Mouse (Mus musculus) midbrain, postnatal 0 days (tissue): ENCODE measurements at regions not wholly inside any gene's neighbourhood (a gene's known extent, or its start where the extent isn't known, plus 50 kb on each side); places are given as distances from the start of the nearest gene placed in this dataset.

Experiments
- ATAC-seq: fragments of 200-750 bp; cut with Nextera tagmentation; 2 replicates; pipeline ENCODE4 v1.8.0; 2017; ENCODE audit warnings: moderate number of reproducible peaks, mild to moderate bottlenecking, moderate TSS enrichment, moderate library complexity; ENCODE audit not compliant: low FRiP score
- DNase-seq: peaks from one replicate; pipeline ENCODE4 v3.0.0-alpha.2; 2015; ENCODE audit warnings: low spot score
- H3K27ac ChIP-seq: fragments of 300-500 bp; sonication (generic); 2 replicates; pipeline ENCODE4 v1.5.1; 2014; ENCODE audit warnings: low read depth, mild to moderate bottlenecking, low read length, mixed read lengths
- H3K27me3 ChIP-seq: fragments of 300-500 bp; sonication (generic); 2 replicates; pipeline ENCODE4 v1.6.1; 2014; ENCODE audit warnings: low read length, control low read depth, mixed read lengths; ENCODE audit not compliant: insufficient read depth
- H3K36me3 ChIP-seq: fragments of 300-500 bp; sonication (generic); 2 replicates; pipeline ENCODE4 v1.6.1; 2014; ENCODE audit warnings: low read length, control low read depth, mixed read lengths; ENCODE audit not compliant: insufficient read depth
- H3K4me1 ChIP-seq: fragments of 300-500 bp; sonication (generic); 2 replicates; pipeline ENCODE4 v1.6.1; 2014; ENCODE audit warnings: mild to moderate bottlenecking, control low read depth, antibody characterized with exemption, low read length, mixed read lengths; ENCODE audit not compliant: insufficient read depth
- H3K4me2 ChIP-seq: fragments of 300-500 bp; sonication (generic); 2 replicates; pipeline ENCODE4 v1.6.1; 2014; ENCODE audit warnings: low read depth, mild to moderate bottlenecking, low read length, mixed read lengths; ENCODE audit not compliant: poor library complexity, severe bottlenecking
- H3K4me3 ChIP-seq: fragments of 300-500 bp; sonication (generic); 2 replicates; pipeline ENCODE4 v1.5.1; 2014; ENCODE audit warnings: low read depth, mild to moderate bottlenecking, low read length, moderate library complexity
- H3K9ac ChIP-seq: fragments of 300-500 bp; sonication (generic); replicated peaks from 2 replicates; pipeline ENCODE4 v1.6.1; 2014; ENCODE audit warnings: mild to moderate bottlenecking, low read length, moderate library complexity, mixed read lengths; ENCODE audit not compliant: poor library complexity, severe bottlenecking
- H3K9me3 ChIP-seq: fragments of 300-500 bp; sonication (generic); 2 replicates; pipeline ENCODE4 v1.6.1; 2016; ENCODE audit warnings: low read length, control low read depth
- CTCF ChIP-seq: IDR thresholded peaks from 2 replicates; pipeline ENCODE4 v1.5.1; 2016; ENCODE audit warnings: antibody characterized with exemption, mild to moderate bottlenecking
- WGBS: fragments of 180-500 bp; shearing (Covaris S2); extraction: QIAGEN DNeasy Blood & Tissue Kit; methylation state at CpG from one replicate; pipeline ENCODE4 v1.1.7; 2014; 5-methylcytosine and 5-hydroxymethylcytosine counted together

GRCm38 (mm10) chr2:178969732-178970131 lies 472.5 kb upstream of the Cdh4 start:
- H3K4me2 ChIP-seq, result no peak overlapping the region
- no peak for ATAC-seq
- H3K9me3 ChIP-seq, result no peaks in the 10 kb centered on the region
- H3K36me3 ChIP-seq, result no peaks in the 10 kb centered on the region
- no peak for TF ChIP-seq CTCF
- H3K27me3 ChIP-seq, result no peaks in the 10 kb centered on the region
- H3K4me3 ChIP-seq, result no peak overlapping the region
- whole genome bisulfite sequencing, result 67% methylated on average over 10 of the region's 10 CpGs
- H3K4me1 ChIP-seq, result no peaks in the 10 kb centered on the region
- no peak overlapping the region for H3K27ac ChIP-seq
- DNase-seq, result no peak
- no peak overlapping the region for H3K9ac ChIP-seq

DNA sequence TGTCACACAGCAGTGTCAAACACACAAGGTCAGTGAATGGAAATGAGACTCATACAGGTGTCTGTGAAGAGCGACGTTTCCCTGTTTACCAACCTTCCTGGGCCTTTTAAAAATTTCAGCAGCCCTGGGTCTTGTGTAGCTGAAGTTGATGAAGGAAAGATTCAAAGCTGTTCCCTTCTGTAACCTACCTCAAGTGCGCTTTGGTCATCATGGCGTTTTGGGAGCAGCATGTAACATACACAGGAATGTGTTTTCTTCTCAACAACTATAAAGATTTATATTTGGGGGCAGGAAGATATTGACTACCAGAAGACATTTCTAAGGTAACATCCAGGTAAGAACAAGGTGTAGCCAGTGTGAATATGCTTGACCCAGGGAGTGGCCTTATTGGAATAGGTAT lies 466.9 kb upstream of the Cdh4 start:
- ATAC-seq (no peak), DNase-seq (no peak)
- 94% methylated on average over 4 of the region's 4 CpGs for WGBS
- Histone ChIP-seq H3K4me3 (no peak overlapping the region), H3K27ac (no peak overlapping the region), H3K27me3 (no peaks in the 10 kb centered on the region), H3K9ac (no peak overlapping the region), H3K36me3 (no peaks in the 10 kb centered on the region), H3K9me3 (no peaks in the 10 kb centered on the region), H3K4me1 (no peaks in the 10 kb centered on the region), H3K4me2 (no peak overlapping the region)
- no peak for TF ChIP-seq CTCF

DNA sequence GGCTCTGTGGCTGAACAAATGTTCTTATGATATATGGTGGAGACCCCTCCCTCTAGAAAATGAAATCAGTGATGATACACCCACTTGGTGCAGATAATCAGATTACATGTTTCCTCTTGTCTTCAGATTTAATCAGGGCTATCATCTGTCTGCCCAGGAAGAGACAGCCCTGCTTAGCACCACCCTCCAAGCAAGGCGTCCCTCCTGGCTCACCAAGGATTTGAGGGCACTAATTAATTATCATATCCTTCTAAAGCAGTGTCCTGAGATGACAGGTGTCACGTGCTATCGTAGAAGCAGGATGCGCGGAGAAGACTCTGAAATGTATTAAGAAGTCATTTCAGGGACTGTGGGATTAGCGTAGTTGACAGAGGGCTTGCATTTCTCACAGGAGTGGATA lies 466.2 kb upstream of the Cdh4 start:
- DNase-seq, result no peak
- no peak for ATAC-seq
- Histone ChIP-seq H3K4me1 (no peaks in the 10 kb centered on the region), H3K9me3 (no peaks in the 10 kb centered on the region), H3K27me3 (no peaks in the 10 kb centered on the region), H3K9ac (no peak overlapping the region), H3K4me3 (no peak overlapping the region), H3K4me2 (no peak overlapping the region), H3K36me3 (no peaks in the 10 kb centered on the region), H3K27ac (no peak overlapping the region)
- no peak for TF ChIP-seq CTCF
- WGBS, result 45% methylated on average over 6 of the region's 6 CpGs

DNA sequence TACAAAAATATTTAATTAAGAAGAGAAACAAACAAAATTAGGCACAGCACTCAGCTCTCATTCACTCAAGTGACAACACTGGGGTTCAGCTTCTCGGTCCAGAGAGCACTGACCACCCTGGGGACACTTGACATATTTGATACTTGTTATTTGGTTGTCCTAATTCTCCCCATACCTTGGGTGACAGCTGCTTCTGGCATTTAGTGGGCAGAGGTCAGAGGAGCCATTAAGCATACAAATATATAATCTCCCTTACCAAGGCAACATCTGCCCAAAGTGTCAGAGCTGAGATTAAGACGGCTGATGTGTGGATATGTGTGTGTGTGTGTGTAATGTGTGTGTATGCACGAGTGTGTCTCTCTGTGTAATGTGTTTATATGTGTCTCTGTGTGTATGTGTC lies 465.7 kb upstream of the Cdh4 start:
- no peaks in the 10 kb centered on the region for H3K27me3 ChIP-seq
- DNase-seq (no peak), ATAC-seq (no peak)
- H3K4me1 ChIP-seq, result no peaks in the 10 kb centered on the region
- H3K36me3 ChIP-seq, result no peaks in the 10 kb centered on the region
- WGBS, result 74% methylated on average over 3 of the region's 3 CpGs
- no peak overlapping the region for H3K27ac ChIP-seq
- no peak overlapping the region for H3K4me3 ChIP-seq
- H3K4me2 ChIP-seq, result no peak overlapping the region
- no peak overlapping the region for H3K9ac ChIP-seq
- H3K9me3 ChIP-seq, result no peaks in the 10 kb centered on the region
- no peak for TF ChIP-seq CTCF

DNA sequence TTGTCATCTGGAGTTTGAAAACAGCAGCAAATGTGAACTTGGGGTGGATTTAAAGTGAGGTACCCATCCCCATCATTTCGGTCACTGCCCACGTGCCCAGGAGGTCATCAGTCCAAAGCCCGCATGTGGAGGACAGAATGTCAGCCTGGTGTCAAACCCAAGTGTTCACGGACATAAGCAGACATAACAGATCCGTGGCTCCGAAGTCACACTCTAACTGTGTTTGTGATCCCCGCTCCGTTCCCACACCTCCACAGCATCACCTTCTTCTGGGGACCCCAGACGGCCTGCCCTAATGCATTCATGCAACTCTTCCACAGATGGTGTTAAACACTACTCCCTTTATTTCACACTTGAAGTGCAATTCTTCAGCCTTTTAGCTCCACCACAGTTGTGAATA lies 462.8 kb upstream of the Cdh4 start:
- TF ChIP-seq CTCF, result no peak
- ATAC-seq, result no peak
- 92% methylated on average over 9 of the region's 9 CpGs for WGBS

GRCm38 (mm10) chr2:178981736-178982502 lies 460.3 kb upstream of the Cdh4 start:
- no peaks in the 10 kb centered on the region for H3K36me3 ChIP-seq
- no peak overlapping the region for H3K9ac ChIP-seq
- DNase-seq, result no peak
- no peaks in the 10 kb centered on the region for H3K4me1 ChIP-seq
- H3K27me3 ChIP-seq, result no peaks in the 10 kb centered on the region
- no peak overlapping the region for H3K4me3 ChIP-seq
- WGBS, result 46% methylated on average over 7 of the region's 7 CpGs
- no peak overlapping the region for H3K4me2 ChIP-seq
- no peak for TF ChIP-seq CTCF
- H3K27ac ChIP-seq, result no peak overlapping the region
- no peak for ATAC-seq
- no peaks in the 10 kb centered on the region for H3K9me3 ChIP-seq

More for the DNA sequence above, 462.8 kb upstream of the Cdh4 start:
- Histone ChIP-seq H3K4me3 (no peak overlapping the region), H3K27ac (no peak overlapping the region), H3K9me3 (no peaks in the 10 kb centered on the region), H3K9ac (no peak overlapping the region), H3K27me3 (no peaks in the 10 kb centered on the region), H3K4me2 (no peak overlapping the region), H3K4me1 (no peaks in the 10 kb centered on the region), H3K36me3 (no peaks in the 10 kb centered on the region)
- DNase-seq, result no peak
